In genomic region chr1:84664377-84665118, GRCm38 (mm10) we compare ENCODE assay signal across 25 mouse cellular contexts. TPM values are rescaled to one million over a fixed set of nuclear protein-coding genes. Genes with fewer than 3 reads are reported as not detected.
DNase-seq lines count a peak whose midpoint lies in the region; ATAC-seq lines count a peak whose summit lies in the region.
"Had no signal": no experiment of that assay in that cellular context is flagged by ENCODE, and none has a peak within 500 bp of the region (broad histone marks: within the 10 kb centered on the region; RNA-seq: fewer than 3 reads in every experiment).

No protein-coding gene starts in this region.

- H3K27ac ChIP-seq in hindbrain, embryonic 15.5 days (replicated peaks) = no peak overlapping the region
- H3K27ac ChIP-seq in neural tube, embryonic 15.5 days (replicated peaks) = peak overlapping the region; percentile 46; the same call in 1 of the 2 replicates
- H3K27ac ChIP-seq: embryonic facial prominence, embryonic 13.5 days; forebrain, embryonic 12.5 days; gastrocnemius, adult 2 months; heart, embryonic 10.5 days; left cerebral cortex, adult 2 months; liver, embryonic 13.5 days had no signal

- peak; percentile 8 for DNase-seq in embryo, embryonic 11 days
- DNase-seq in embryo, embryonic 10 days (ENCODE audit: low spot score) = no peak
- peak; percentile 71 for DNase-seq in Muller cell, postnatal 12 days (ENCODE audit: inconsistent ontology term)
- no peak for DNase-seq in kidney, adult 18-20 months
- DNase-seq in layer of hippocampus, adult 9-10 months (ENCODE audit: low spot score) = no peak
- DNase-seq: adrenal gland, postnatal 36 days; cerebellum, adult 9-11 months; gastrocnemius, adult 2 months; heart, postnatal 4 days; kidney, postnatal 25 days; layer of hippocampus, adult 9-11 months; liver, embryonic 13.5 days; lung, adult 2 months; lung, postnatal 14 days; midbrain, embryonic 14.5 days; thymus, adult 18-20 months; thymus, postnatal 4 days had no signal

- no peaks in the 10 kb centered on the region for H3K9me3 ChIP-seq in hindbrain, embryonic 15.5 days
- no peaks in the 10 kb centered on the region for H3K9me3 ChIP-seq in neural tube, embryonic 15.5 days (replicated peaks)
- H3K9me3 ChIP-seq: embryonic facial prominence, embryonic 13.5 days; forebrain, embryonic 12.5 days; heart, embryonic 10.5 days; liver, embryonic 13.5 days had no signal

- H3K27me3 ChIP-seq in hindbrain, embryonic 15.5 days = no peaks in the 10 kb centered on the region
- no peaks in the 10 kb centered on the region for H3K27me3 ChIP-seq in neural tube, embryonic 15.5 days (replicated peaks)
- H3K27me3 ChIP-seq: embryonic facial prominence, embryonic 13.5 days; forebrain, embryonic 12.5 days; liver, embryonic 13.5 days had no signal

- WGBS in hindbrain, embryonic 15.5 days = 17% methylated on average over 4 of the region's 4 CpGs
- 24% methylated on average over 4 of the region's 4 CpGs for WGBS in neural tube, embryonic 15.5 days

- no peak overlapping the region for H3K4me2 ChIP-seq in hindbrain, embryonic 15.5 days
- no peak overlapping the region for H3K4me2 ChIP-seq in neural tube, embryonic 15.5 days
- H3K4me2 ChIP-seq: embryonic facial prominence, embryonic 13.5 days; forebrain, embryonic 12.5 days; liver, embryonic 13.5 days had no signal

- no peak overlapping the region for H3K9ac ChIP-seq in hindbrain, embryonic 15.5 days
- no peak overlapping the region for H3K9ac ChIP-seq in neural tube, embryonic 15.5 days (replicated peaks)
- H3K9ac ChIP-seq: embryonic facial prominence, embryonic 13.5 days; forebrain, embryonic 12.5 days; liver, embryonic 13.5 days had no signal

- H3K36me3 ChIP-seq in hindbrain, embryonic 15.5 days = no peaks in the 10 kb centered on the region
- H3K36me3 ChIP-seq in neural tube, embryonic 15.5 days = no peaks in the 10 kb centered on the region
- H3K36me3 ChIP-seq: embryonic facial prominence, embryonic 13.5 days; forebrain, embryonic 12.5 days; heart, embryonic 10.5 days; liver, embryonic 13.5 days had no signal

- H3K4me3 ChIP-seq in hindbrain, embryonic 15.5 days = no peak overlapping the region
- no peak overlapping the region for H3K4me3 ChIP-seq in neural tube, embryonic 15.5 days (replicated peaks)
- H3K4me3 ChIP-seq: embryonic facial prominence, embryonic 13.5 days; erythroblast, embryonic 14.5 days; forebrain, embryonic 12.5 days; gastrocnemius, adult 2 months; heart, embryonic 10.5 days; left cerebral cortex, adult 2 months; liver, embryonic 13.5 days had no signal

- ATAC-seq in hindbrain, embryonic 15.5 days (ENCODE audit: low FRiP score, low read depth) = peak; percentile 63; the same call in 1 of the 2 replicates
- ATAC-seq in neural tube, embryonic 15.5 days (ENCODE audit: low FRiP score) = peak; percentile 67
- ATAC-seq: intestine, embryonic 16.5 days had no signal

- peaks cover 28% of the 10 kb centered on the region for H3K4me1 ChIP-seq in hindbrain, embryonic 15.5 days (replicated peaks)
- H3K4me1 ChIP-seq in neural tube, embryonic 15.5 days = peaks cover 24% of the 10 kb centered on the region
- H3K4me1 ChIP-seq: embryonic facial prominence, embryonic 13.5 days; heart, embryonic 10.5 days; liver, embryonic 13.5 days had no signal

RNA-seq across cellular contexts. Expression of gene Dner, which starts 31.5 kb away (rescaled TPM):
- 296 and 343 TPM in 2 replicates for polyA plus RNA-seq in hindbrain, embryonic 15.5 days (2015; fragmentation: Nextera tagmentation; extraction: Ambion mirVana)
- 285 and 344 TPM in 2 replicates for polyA plus RNA-seq in neural tube, embryonic 15.5 days (2015; fragmentation: Nextera tagmentation; extraction: Ambion mirVana)
- polyA plus RNA-seq: erythroblast, embryonic 14.5 days had no signal

Comparison
In these comparisons a context has a peak if more than half of its experiments do, and no peak if none do; other contexts are left out.
1. DNase-seq: peak in embryo, embryonic 11 days (single experiment) and Muller cell, postnatal 12 days (single experiment); none in embryo, embryonic 10 days (single experiment), kidney, adult 18-20 months (single experiment) and layer of hippocampus, adult 9-10 months (single experiment).